Comparison of ENCODE assay signal across 11 mouse cellular contexts in the genomic region with DNA sequence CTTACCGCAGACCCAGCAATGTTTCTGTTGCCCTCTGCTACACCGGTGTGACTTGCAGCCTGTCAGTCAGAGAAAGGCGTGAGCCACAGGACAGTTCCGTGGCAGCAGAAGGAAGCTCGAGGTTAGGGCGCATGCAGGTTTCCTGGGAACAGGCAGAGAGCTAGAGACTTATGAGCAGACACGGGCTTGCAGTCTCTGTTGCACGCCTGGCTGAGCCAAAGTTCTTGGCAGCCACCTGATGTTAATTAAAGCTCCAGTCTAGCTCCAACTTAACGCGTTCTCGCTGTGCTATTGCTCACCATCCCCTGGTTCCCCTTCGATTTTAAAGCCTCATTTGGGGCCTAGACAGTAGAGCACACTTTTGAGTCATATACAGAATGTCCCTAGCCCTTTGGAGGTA.
DNase-seq lines count a peak whose midpoint lies in the region; ATAC-seq and TF ChIP-seq lines count a peak whose summit lies in the region.
"Had no signal": no experiment of that assay in that cellular context is flagged by ENCODE, and none has a peak within 500 bp of the region (broad histone marks: within the 10 kb centered on the region; RNA-seq: fewer than 3 reads in every experiment).

No protein-coding gene starts in this region.

- H3K9me3 ChIP-seq in hindbrain, embryonic 15.5 days: no peaks in the 10 kb centered on the region
- H3K9me3 ChIP-seq in hindbrain, embryonic 13.5 days: no peaks in the 10 kb centered on the region
- H3K9me3 ChIP-seq in limb, embryonic 11.5 days (ENCODE audit: control insufficient read depth, low read length): no peaks in the 10 kb centered on the region
- H3K9me3 ChIP-seq: G1E; lung, embryonic 15.5 days; stomach, embryonic 15.5 days had no signal

- 0 out of 2 replicates have a peak, but pooled peaks have one; percentile 63 for ATAC-seq in hindbrain, embryonic 15.5 days (ENCODE audit: low FRiP score, low read depth)
- no peak for ATAC-seq in hindbrain, embryonic 13.5 days (ENCODE audit: low FRiP score)
- ATAC-seq in limb, embryonic 11.5 days (ENCODE audit: insufficient number of reproducible peaks, low FRiP score, low TSS enrichment, low read depth): no peak

- H3K9ac ChIP-seq in hindbrain, embryonic 15.5 days: no peak overlapping the region
- no peak overlapping the region for H3K9ac ChIP-seq in hindbrain, embryonic 13.5 days
- H3K9ac ChIP-seq in limb, embryonic 11.5 days (ENCODE audit: low read length): no peak overlapping the region
- H3K9ac ChIP-seq: lung, embryonic 15.5 days; stomach, embryonic 15.5 days had no signal

- 72% methylated on average over 12 of the region's 12 CpGs for WGBS in hindbrain, embryonic 15.5 days
- WGBS in hindbrain, embryonic 13.5 days: 69% methylated on average over 12 of the region's 12 CpGs
- 51% methylated on average over 12 of the region's 12 CpGs for WGBS in limb, embryonic 11.5 days
- WGBS in thymus, adult 2 months: 61% methylated on average over 12 of the region's 12 CpGs

- H3K27me3 ChIP-seq in hindbrain, embryonic 15.5 days: no peaks in the 10 kb centered on the region
- H3K27me3 ChIP-seq in hindbrain, embryonic 13.5 days: no peaks in the 10 kb centered on the region
- H3K27me3 ChIP-seq in limb, embryonic 11.5 days (ENCODE audit: control insufficient read depth, insufficient read depth, low read length): no peaks in the 10 kb centered on the region
- no peaks in the 10 kb centered on the region for H3K27me3 ChIP-seq in thymus, adult 2 months (ENCODE audit: control insufficient read depth, insufficient read depth, low read length)
- H3K27me3 ChIP-seq: lung, embryonic 15.5 days; stomach, embryonic 15.5 days had no signal

- DNase-seq in cerebellum, adult 11 months: peak; percentile 34
- peak; percentile 26 for DNase-seq in limb, embryonic 11.5 days (ENCODE audit: low spot score)
- DNase-seq in thymus, adult 2 months: no peak
- DNase-seq in thymus, postnatal 0 days (ENCODE audit: low spot score): no peak
- DNase-seq in thymus, postnatal 36 days: no peak

- no peak for TF ChIP-seq CTCF in cortical plate, adult 2 months (IDR thresholded peaks at IDR 0.05; ENCODE audit: extremely low read depth, insufficient read depth, low read length)
- TF ChIP-seq CTCF in thymus, adult 2 months (IDR thresholded peaks at IDR 0.05; ENCODE audit: borderline replicate concordance, control insufficient read depth, extremely low read depth, insufficient read depth, low read length, poor library complexity): no peak

- no peak overlapping the region for H3K27ac ChIP-seq in hindbrain, embryonic 15.5 days (replicated peaks)
- H3K27ac ChIP-seq in hindbrain, embryonic 13.5 days: no peak overlapping the region
- no peak overlapping the region for H3K27ac ChIP-seq in cortical plate, adult 2 months (ENCODE audit: insufficient read depth, low read length)
- H3K27ac ChIP-seq in limb, embryonic 11.5 days (replicated peaks; ENCODE audit: low read depth, low read length): no peak overlapping the region
- H3K27ac ChIP-seq in thymus, adult 2 months (ENCODE audit: control insufficient read depth, insufficient read depth, low read length): no peak overlapping the region
- H3K27ac ChIP-seq: lung, embryonic 15.5 days; stomach, embryonic 15.5 days had no signal

- H3K36me3 ChIP-seq in hindbrain, embryonic 15.5 days: no peaks in the 10 kb centered on the region
- H3K36me3 ChIP-seq in hindbrain, embryonic 13.5 days: no peaks in the 10 kb centered on the region
- H3K36me3 ChIP-seq in limb, embryonic 11.5 days (ENCODE audit: control insufficient read depth, insufficient read depth, low read length): no peaks in the 10 kb centered on the region
- no peaks in the 10 kb centered on the region for H3K36me3 ChIP-seq in thymus, adult 2 months (ENCODE audit: control insufficient read depth, insufficient read depth, low read length)
- H3K36me3 ChIP-seq: G1E; lung, embryonic 15.5 days; stomach, embryonic 15.5 days had no signal

- no peak overlapping the region for H3K4me3 ChIP-seq in hindbrain, embryonic 15.5 days
- no peak overlapping the region for H3K4me3 ChIP-seq in hindbrain, embryonic 13.5 days
- no peak overlapping the region for H3K4me3 ChIP-seq in cortical plate, adult 2 months (ENCODE audit: insufficient read depth, low read length)
- no peak overlapping the region for H3K4me3 ChIP-seq in limb, embryonic 11.5 days (ENCODE audit: low read depth, low read length)
- H3K4me3 ChIP-seq in thymus, adult 2 months (ENCODE audit: control insufficient read depth, insufficient read depth, low read length): no peak overlapping the region
- H3K4me3 ChIP-seq: lung, embryonic 15.5 days; stomach, embryonic 15.5 days had no signal

- H3K4me2 ChIP-seq in hindbrain, embryonic 15.5 days: no peak overlapping the region
- H3K4me2 ChIP-seq in hindbrain, embryonic 13.5 days: no peak overlapping the region
- no peak overlapping the region for H3K4me2 ChIP-seq in limb, embryonic 11.5 days (ENCODE audit: low read depth, severe bottlenecking)
- H3K4me2 ChIP-seq: lung, embryonic 15.5 days; stomach, embryonic 15.5 days had no signal

- no peaks in the 10 kb centered on the region for H3K4me1 ChIP-seq in hindbrain, embryonic 15.5 days (replicated peaks)
- no peaks in the 10 kb centered on the region for H3K4me1 ChIP-seq in hindbrain, embryonic 13.5 days (replicated peaks)
- peaks cover 10% of the 10 kb centered on the region for H3K4me1 ChIP-seq in cortical plate, adult 2 months (ENCODE audit: control insufficient read depth, insufficient read depth, low read length)
- H3K4me1 ChIP-seq in limb, embryonic 11.5 days (ENCODE audit: control insufficient read depth, insufficient read depth, low read length): no peaks in the 10 kb centered on the region
- H3K4me1 ChIP-seq in thymus, adult 2 months (replicated peaks; ENCODE audit: control insufficient read depth, insufficient read depth, low read length): no peaks in the 10 kb centered on the region
- H3K4me1 ChIP-seq: lung, embryonic 15.5 days; stomach, embryonic 15.5 days had no signal

- TF ChIP-seq POLR2A in cortical plate, adult 2 months (IDR thresholded peaks at IDR 0.05; ENCODE audit: extremely low read depth, insufficient read depth, low read length): 0 out of 2 replicates have a peak, but pooled peaks have one; percentile 14
- no peak for TF ChIP-seq POLR2A in thymus, adult 2 months (IDR thresholded peaks at IDR 0.05; ENCODE audit: control insufficient read depth, extremely low read depth, insufficient read depth, low read length, poor library complexity)

Comparison
In these comparisons a context has a peak if more than half of its experiments do, and no peak if none do; other contexts are left out.
1. DNase-seq: peak in cerebellum, adult 11 months (single experiment) and limb, embryonic 11.5 days (single experiment); none in thymus, adult 2 months (single experiment), thymus, postnatal 0 days (single experiment) and thymus, postnatal 36 days (0 of 2).